Mouse (Mus musculus) frontal cortex, adult (tissue): ENCODE data around the gene Bola3.
"Not testable (repeated sequence)": the region's sequence is repeated elsewhere in the genome, so short reads cannot be mapped to it uniquely, and the experiment has no call there.

Experiments
- ATAC-seq: cut with Nextera tagmentation; 2 replicates; pipeline ENCODE4 v1.9.2; 2017; ENCODE audit warnings: mild to moderate bottlenecking, moderate library complexity, mixed read lengths; ENCODE audit not compliant: low TSS enrichment

Bola3 gene

DNA sequence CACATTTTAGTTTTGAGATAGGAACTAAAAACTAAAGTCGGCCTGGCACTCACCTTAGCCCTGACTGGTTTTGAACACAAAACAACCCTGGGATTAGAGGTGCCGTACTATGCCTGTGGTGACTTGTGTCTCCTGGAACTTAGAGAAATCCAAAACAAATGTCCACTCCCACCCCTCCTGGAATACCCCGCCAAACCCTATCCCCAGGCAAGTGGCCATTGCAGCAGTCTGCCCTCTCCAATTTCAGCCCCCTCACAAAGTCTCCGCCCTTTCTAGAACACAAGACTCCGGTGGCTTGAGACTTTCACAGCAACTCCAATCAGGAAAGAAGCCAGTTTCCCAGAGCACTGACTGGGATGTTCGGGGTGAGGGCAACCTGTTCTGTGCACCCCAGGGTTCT lies at the start of gene Bola3:
Bola3 (plus strand) TSS at position 275 of the 400 bp plus-strand sequence.
- peak; percentile 4; the same call in 1 of the 2 replicates for ATAC-seq

DNA sequence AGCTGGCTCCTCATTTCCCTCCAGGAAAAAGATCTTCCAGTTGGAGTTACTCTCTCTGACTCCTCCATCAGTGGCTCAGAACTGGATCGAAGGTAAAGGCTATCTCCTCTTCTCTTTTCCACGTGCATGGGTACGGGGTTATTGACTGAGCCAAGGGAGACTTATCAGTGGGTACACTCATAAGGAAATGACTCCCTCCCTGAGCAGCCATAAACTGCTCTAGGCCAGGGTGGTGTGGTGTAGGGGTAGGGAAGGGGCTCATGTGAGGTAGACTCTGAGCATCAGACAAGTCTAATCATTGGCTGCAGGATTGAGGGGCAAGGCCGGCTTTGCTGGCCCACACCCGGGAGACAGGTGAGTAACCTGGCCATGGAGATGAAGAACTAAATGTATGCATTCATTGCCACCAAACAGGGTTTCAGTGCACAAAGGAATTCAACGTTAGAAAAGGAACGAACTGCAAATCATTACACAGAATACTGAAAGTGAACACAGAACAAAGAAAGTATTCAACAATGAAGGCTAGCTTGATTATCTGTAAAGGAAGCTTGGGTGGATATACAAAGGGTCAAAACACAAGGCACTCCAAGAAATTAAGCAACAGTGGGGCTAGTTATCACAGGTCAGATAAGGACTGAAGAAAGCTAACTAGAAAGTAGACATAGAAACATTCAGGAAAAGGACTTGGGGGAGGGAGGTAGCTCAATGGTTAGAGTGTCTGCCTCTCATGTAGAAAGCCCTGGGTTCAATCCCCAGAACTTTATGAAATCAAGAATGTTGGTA lies 48.3 kb upstream of the Bola3 start:
- no peak for ATAC-seq

DNA sequence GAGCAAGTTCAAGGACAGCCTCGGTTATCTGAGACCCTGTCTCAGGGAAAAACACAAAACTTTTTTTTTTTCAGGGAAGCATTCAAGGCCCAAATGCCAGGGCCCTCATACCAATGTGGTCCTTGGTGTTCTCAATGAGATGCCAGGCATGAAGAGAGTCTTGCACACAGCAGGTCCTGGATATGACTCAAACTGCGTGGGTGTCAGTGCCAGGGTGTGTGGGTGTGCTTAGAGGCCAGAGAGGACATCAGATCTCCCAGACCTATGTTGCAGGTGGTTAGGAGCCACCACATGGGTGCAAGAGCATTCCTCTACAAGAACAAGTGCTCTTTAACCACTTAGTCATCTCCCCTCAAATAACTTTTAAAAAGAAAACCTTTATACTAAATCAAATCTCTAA lies 47.7 kb upstream of the Bola3 start:
- ATAC-seq, result no peak

DNA sequence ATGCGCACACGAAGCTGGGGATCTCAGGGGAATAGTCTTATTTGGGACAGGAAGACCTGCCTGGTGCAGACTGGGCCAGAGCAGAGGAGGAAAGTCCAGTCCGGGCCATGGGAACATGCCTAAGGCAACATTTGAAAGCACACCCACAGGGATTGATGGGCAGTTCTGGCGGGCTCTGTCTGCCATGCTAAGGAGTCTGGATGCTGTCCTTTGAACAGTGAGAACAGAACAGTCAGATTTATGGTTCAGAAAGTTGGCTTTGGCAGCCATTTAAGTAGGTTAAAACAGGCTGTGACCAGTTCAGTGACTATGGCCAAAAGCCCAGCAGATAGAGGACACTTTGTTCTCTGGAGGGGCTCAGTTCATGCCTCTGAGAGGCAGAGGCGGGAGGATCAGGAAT lies 46.7 kb upstream of the Bola3 start:
- ATAC-seq, result peak; percentile 6; the same call in 1 of the 2 replicates

DNA sequence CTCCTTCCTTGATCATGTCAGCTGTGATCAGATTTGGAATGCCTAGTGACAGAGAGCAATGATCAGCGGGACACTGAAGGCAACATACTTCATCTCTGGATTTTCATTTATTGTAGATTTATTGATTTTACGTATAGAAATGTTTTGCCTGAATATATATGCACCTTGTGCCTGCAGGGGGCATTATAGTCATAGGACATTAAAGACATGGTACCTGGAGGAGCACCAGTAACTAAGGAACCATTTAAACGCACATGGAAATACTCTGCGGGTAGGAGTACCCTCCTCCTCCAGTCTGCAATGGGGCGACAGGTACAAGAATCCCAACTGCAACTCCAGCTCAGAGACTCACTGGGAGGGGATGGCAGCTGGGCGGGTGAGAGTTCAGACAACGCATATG lies 39.9 kb upstream of the Bola3 start:
- ATAC-seq, result no peak

DNA sequence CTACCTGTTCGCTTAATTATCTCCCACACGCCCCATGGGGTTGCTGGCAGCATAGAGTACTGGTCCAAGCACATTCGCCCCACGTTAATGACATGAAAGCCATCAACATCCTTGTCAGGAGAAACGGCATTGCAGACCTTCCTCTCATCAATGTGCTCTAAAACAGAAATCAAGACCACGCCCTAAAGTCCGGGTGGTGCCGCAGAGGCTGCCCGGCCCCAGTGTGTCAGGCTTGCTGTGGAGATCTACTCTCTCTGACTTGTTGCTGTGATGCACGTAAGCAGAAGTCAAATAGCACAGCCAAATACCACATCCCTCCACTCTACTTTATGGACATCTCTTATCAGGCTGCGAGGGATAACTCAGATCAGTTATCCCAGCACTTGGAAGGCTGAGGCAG lies 37.7 kb upstream of the Bola3 start:
- no peak for ATAC-seq

DNA sequence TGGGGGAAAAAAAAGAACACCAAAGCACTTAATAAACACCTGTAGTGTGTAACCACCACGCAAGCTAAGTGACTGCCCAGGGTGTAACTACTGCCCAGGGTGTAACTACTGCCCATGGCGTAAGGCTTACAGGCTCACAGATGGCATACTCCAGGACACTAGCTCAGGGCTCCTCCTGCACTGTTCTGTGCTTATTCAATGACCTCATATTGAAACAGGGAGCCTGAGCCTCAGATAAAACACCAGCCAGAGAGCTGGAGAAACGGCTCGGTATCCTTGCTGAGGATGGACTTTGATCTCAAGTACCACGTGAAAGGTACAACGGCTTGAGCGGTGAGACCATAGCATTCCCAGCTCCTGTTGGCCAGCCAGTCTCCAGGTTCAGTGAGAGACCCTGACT lies 36.9 kb upstream of the Bola3 start:
- no peak for ATAC-seq

DNA sequence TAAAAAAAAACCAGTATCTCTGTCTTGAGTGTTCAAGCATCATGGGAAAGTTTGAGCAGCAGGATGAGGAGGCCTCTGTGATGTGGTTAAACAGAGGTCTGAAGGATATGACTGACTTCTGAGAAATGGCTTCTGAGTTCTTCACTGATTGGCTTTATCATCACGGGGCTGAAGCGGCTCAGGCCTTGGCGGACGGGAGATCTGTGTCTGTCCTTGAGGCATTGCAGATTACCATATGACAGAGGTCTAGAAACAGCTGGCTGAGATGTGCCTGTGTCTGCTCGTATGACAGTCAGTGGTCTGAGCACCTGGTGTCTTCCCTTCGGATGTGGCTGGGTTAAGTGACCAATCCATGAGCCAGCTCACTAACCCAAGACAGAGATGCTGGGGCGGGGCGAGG lies 36.4 kb upstream of the Bola3 start:
- ATAC-seq, result no peak

DNA sequence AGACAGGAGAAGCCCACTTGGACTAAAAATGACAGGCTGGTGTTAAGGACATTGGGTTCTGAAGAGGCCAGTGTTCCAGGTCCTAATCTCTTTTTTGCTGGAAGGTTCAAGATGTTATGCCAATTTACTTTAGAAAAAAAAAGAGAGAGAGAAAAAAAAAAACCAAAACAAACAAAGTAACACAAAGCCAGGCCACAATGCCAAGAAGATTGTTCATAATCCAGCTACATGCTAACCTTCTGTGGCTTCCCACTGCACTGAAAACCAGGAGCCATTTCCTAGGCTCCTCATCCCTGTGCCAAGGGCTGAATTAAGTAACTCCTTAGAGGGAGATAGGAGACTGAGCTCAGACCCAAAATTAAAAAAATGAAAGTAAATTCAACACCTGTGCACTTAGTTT lies 33.7 kb upstream of the Bola3 start:
- ATAC-seq, result no peak

DNA sequence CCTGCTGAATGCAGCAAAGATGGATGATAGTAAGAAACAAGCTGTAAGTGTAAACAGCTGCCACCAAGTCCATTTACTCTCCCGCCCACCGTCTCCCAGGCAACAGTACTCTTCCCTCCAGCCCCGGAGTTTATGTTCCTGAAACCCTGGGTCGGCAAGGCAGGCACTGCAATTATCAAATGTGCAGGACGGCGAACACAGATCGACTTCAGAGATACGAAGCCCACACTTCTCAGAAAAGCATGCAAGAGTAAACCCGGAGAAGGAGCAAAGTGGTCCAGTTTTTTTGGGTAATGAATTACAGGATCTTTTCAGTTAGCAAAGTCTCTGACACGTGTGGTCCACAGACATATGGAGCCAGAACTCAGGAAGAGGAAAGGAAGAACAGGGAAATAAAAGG lies 32.9 kb upstream of the Bola3 start:
- no peak for ATAC-seq

DNA sequence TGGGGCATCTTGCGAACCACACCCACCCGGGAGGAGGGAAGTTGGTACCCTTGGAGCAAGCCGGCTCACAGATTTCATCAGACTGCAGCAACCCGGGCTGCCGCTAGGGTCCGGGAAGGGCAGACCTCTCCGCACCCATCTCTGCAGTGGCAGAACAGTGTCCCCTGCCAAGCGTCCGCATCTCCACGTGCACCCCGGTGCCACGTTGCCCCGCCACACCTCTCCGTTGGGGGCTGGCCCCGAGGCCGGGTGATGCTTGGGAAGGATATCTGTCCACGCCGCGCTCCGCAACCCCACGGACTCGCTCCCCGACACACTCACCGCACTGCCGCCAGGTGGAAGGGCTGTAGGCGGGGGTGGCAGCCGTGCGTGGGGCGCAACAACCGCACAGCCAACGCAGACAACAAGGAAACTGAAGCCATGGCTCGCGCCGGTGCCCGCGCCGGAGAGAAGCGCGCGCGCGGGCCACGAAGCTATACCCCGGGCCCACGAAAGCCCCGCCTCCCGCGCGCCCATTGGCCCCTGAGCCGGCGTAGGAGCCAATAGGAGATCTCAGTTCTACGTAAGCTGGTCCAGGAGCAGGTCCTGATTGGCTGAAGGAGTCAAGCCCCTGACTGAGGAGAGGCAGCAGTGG lies 31.7 kb upstream of the Bola3 start:
- ATAC-seq, result peak; percentile 99

DNA sequence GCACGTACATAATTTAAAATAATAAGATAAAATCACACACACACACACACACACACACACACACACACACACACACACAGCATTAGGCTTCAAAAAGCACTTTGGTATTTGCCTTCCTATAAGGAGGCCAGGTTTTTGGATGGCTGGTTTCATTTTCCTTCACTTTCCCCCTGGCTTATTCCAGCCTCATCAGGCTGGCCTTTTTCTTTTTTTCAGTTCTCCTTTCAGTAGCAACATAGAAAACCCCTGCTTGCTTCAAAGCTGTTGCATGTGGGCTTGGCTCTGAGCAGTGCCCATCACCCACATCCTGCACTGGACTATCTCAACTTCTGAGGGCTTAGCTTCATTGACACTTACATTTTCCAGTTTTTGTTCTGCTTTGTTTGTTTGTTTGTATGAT lies 27.0 kb upstream of the Bola3 start:
- ATAC-seq, result no peak

DNA sequence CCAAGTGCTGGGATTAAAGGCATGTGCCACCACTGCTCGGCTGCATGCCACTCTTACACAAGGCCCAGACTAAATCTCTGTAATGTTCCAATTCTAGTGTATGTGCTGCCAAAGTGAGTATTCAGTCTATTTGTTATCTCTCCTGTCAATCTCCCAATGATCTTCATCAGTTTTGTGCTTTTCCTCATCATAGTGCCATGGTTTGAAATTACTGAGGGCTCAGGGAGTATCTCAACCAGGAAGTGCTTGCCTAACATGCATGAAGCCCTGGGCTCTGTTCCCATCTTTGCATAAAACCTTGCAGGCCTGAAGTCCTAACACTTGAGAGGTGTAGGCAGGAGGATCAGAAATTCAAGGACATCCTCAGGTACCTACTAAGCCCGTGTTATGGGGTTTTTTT lies 26.2 kb upstream of the Bola3 start:
- no peak for ATAC-seq

DNA sequence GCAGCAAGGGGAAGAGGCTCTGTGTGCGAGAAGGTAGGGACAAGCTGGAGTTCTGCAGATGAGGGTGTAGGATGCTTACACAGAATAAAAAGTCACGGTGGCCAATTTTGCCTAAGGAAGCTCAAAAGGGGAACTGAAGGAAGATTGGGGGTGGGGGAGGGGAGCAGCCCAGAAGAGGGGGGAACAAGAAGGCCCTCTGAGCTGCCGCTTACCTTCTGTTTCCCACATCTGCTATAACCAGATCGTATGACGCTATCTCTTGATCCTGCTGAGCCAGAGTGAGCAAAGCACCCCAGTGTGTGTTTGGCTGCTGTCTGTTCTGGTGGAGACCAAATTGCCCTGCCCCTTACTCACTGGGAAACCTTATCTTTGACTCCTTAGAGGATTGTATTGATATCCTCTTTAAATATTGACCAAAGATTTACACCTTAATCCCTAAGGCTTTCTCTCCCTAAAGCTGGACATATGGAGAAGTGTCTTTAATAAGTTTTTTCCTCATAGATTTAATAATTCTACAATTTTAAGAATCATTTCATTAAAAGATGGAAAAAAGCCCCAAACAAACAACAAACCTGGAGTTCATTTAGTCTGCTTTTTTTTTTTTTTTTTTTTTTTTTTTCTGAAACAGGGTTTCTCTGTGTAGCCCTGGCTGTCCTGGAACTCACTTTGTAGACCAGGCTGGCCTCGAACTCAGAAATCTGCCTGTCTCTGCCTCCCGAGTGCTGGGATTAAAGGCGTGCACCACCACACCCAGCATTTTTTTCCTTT lies 25.1 kb upstream of the Bola3 start:
- ATAC-seq, result no peak

DNA sequence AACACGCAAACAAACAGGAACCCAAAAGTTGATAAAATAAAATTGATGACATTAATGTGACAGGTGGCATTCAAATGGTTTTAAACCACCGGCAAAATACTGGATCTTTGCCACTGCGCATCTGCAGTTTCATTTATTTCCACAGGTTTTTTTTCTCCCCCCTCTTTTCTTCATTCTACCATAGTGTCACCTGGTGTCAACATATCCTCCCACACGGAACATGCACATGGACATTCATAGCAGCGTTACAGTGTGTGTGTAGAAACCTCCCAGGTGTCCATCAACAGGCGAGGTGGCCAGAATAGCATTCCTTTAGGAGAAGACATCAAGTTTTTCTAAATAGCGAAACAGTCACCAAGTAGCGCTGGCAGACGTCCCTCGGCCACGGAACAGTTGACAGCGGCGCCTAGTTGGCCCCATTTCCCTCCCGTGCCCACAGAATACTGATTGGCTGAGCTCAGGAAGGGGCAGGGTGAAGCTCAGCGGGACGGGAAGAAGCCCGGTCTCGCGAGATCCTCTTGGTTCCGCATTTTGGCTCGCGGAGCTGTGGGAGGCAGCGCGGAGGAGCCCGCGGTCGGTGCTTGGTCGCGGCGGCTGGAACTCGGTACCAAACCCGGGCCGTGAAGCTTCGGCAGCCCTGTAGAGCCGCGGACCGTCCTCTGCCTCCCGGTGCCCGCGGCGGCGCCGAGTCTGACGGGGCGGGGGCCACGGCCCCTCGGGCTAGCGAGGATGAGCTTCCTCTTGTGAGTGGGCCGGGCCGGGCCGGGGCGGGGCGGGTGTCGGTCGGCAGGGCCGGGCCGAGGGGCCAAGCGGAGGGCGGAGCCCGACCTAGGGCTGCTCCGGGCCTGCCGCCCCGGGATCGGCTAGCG lies 23.2 kb upstream of the Bola3 start, which contains the start of the genes Mthfd2 and Mob1a:
Mthfd2 (minus strand) TSS at position 384 of the 869 bp plus-strand sequence.
Mob1a (plus strand) TSS at position 492 of the 869 bp plus-strand sequence.
- peak; percentile 98 for ATAC-seq

DNA sequence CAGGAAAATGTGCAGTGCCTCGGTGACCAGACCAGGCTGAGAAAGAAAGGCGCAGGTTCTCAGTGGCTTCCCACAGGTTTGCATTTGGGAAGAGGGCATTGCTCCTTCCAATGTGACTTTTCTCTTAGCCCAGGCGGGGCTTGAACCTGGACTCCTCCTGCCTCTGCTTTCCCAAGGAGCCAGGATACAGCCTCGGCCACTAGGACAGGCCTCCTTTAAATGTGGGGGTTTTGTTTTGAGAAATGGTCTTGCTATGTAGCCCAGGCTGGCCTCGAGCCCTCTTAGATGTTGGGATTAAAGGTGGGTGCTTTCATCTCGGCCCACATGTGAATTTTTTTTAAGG lies 22.6 kb upstream of the Bola3 start:
- no peak for ATAC-seq

DNA sequence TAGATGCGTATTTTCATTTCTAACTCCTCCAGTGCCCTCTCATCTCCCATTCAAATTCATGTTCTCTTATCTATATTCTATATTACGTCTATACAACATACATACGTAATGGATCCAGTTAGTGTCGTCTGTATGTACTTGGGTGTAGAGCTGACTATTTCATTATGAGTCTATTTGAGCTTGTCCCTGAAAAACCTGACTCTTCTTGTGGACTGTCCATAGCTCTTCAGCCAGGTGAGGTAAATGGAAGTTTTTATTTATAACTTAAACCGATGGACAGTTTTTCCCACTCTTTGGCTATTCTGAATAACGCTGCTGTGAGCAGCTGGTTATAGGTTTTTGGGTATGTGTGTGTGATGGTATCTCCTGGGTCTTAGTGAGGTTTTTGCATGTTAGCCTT lies 22.2 kb upstream of the Bola3 start:
- no peak for ATAC-seq

DNA sequence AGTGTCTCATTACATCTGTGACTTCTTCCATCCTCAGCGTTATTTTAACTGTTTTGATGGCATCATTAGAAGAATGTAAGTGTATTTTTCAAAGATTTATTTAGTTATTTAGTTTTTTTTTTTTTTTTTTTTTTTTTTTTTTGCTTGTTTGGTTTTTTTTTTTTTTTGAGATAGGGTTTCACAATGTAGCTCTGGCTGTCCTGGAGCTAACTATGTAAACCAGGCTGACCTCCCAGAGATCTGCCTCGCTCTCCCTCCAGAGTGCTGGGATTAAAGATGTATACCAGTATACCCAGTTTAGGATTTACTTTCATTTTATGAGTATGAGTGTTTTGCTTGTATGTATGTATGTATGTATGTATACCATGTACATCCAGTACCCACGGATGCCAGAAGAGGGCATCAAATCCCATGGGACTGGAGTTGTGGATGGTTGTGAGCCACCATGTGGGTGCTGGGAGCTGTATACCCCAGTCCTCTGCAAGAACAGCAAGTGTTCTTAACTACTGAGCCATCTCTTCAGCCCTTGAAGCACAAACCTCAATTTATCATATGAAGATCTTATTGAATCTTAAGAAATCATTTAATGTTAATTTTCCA lies 21.3 kb upstream of the Bola3 start:
- no peak for ATAC-seq

DNA sequence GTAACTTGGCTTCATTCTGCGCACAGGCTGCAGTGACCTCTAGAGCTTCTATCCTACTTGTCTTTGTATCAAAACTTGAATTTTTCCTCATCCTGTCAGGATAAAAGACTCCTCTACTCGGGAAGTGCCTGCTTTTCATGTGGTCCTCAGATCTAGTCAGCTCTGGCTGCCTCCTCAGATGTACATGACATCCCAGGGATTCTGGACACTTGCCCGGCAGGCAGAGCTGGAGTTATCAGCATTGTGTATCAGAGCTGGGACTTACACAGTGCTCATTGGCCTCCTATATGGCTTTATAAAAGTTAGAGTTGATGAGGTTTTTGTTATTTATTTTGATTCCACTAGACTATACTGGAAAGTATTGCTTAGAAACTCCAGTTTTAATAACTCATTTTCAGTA lies 7.6 kb upstream of the Bola3 start:
- no peak for ATAC-seq

DNA sequence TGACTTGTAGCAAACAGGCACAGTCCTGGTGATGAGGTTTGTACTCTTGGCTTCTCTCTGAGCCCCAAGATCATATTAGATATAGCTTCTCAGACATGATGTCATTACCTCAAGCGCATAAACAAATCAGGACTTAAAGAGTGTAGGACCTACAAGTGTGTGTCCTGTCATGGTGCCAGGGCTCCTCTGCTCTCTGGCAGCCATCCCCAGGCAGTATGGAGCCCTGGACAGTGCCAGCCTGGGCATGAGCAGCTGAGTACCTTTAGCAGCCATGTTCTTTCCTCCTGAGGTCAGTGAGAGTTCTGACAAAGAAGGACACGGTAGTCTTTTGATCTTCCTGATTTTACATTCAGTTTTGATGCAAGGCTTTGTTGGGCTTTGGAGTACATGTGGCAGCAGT lies 6.0 kb upstream of the Bola3 start:
- no peak for ATAC-seq

DNA sequence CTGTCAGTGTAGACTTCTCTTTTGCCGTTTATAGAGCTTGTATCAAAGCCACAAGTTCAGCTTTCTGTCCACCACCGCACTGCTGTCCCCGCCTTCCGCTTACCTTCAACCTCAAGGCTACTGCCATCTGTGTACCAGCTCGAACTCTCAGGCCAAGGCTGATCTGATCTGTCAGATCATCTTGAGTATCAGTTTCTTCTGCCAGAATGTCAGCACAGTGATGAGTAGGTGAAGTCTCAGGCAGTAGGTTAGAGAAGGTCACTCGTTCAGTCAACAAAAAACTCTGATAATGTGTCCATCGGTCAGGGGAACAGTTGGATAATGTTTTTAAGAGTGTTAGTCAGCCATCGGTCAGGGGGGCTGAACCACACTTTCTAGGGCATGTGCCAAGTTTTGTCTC lies 3.7 kb upstream of the Bola3 start:
- not testable (repeated sequence) for ATAC-seq
